7 mouse cellular contexts compared by ENCODE assay signal in genomic region chr3:113630564-113630963, GRCm38 (mm10). TPM values are rescaled to one million over a fixed set of nuclear protein-coding genes. Genes with fewer than 3 reads are reported as not detected.
DNase-seq lines count a peak whose midpoint lies in the region; ATAC-seq and TF ChIP-seq lines count a peak whose summit lies in the region.

No protein-coding gene starts in this region.

- peak overlapping the region; percentile 90 for H3K4me3 ChIP-seq in brown adipose tissue, adult 24 weeks (ENCODE audit: insufficient read depth, low read depth, low read length)
- peak overlapping the region; percentile 81 for H3K4me3 ChIP-seq in heart, embryonic 15.5 days
- peak overlapping the region; percentile 80 for H3K4me3 ChIP-seq in liver, postnatal 0 days (ENCODE audit: low read depth, low read length)
- H3K4me3 ChIP-seq in stomach, embryonic 16.5 days (replicated peaks; ENCODE audit: low read length) = peak overlapping the region; percentile 89

- peak; percentile 35 for DNase-seq in thymus, postnatal 0 days (ENCODE audit: low spot score)
- no peak for DNase-seq in thymus, postnatal 36 days
- DNase-seq in liver, postnatal 0 days = no peak
- DNase-seq in right cerebral cortex, postnatal 36 days (ENCODE audit: low spot score in 2 of 2) = no peak

- H3K9ac ChIP-seq in heart, embryonic 15.5 days = peak overlapping the region; percentile 85
- H3K9ac ChIP-seq in liver, postnatal 0 days (replicated peaks) = peak overlapping the region; percentile 78
- H3K9ac ChIP-seq in stomach, embryonic 16.5 days (ENCODE audit: low read length) = peak overlapping the region; percentile 95

- no peak for ATAC-seq in heart, embryonic 15.5 days (replicated peaks; ENCODE audit: insufficient number of reproducible peaks, insufficient read depth, low FRiP score, low read depth)
- ATAC-seq in liver, postnatal 0 days = no peak
- ATAC-seq in stomach, embryonic 16.5 days (ENCODE audit: insufficient read depth, low FRiP score) = no peak

- WGBS in heart, embryonic 15.5 days = 9% methylated on average over 13 of the region's 13 CpGs
- 7% methylated on average over 13 of the region's 13 CpGs for WGBS in liver, postnatal 0 days (ENCODE audit: insufficient replicate concordance)
- WGBS in stomach, embryonic 16.5 days = 4% methylated on average over 13 of the region's 13 CpGs

- H3K27me3 ChIP-seq in heart, embryonic 15.5 days = no peaks in the 10 kb centered on the region
- H3K27me3 ChIP-seq in liver, postnatal 0 days (ENCODE audit: insufficient read depth, low read length) = no peaks in the 10 kb centered on the region
- H3K27me3 ChIP-seq in stomach, embryonic 16.5 days (ENCODE audit: control insufficient read depth, insufficient read depth, low read length) = no peaks in the 10 kb centered on the region

- no peaks in the 10 kb centered on the region for H3K36me3 ChIP-seq in heart, embryonic 15.5 days
- H3K36me3 ChIP-seq in liver, postnatal 0 days (replicated peaks; ENCODE audit: insufficient read depth, low read length) = peaks cover 15% of the 10 kb centered on the region
- H3K36me3 ChIP-seq in stomach, embryonic 16.5 days (ENCODE audit: control insufficient read depth, insufficient read depth, low read length) = no peaks in the 10 kb centered on the region

- no peaks in the 10 kb centered on the region; the same call in 1 of the 2 replicates for H3K4me1 ChIP-seq in brown adipose tissue, adult 24 weeks (ENCODE audit: control insufficient read depth, insufficient read depth, insufficient read length, low read length)
- peaks cover 11% of the 10 kb centered on the region; the same call in 1 of the 2 replicates for H3K4me1 ChIP-seq in heart, embryonic 15.5 days (replicated peaks)
- peaks cover 14% of the 10 kb centered on the region for H3K4me1 ChIP-seq in liver, postnatal 0 days (ENCODE audit: insufficient read depth)
- H3K4me1 ChIP-seq in stomach, embryonic 16.5 days (ENCODE audit: control insufficient read depth, insufficient read depth, low read length) = peaks cover 4% of the 10 kb centered on the region

- no peaks in the 10 kb centered on the region for H3K9me3 ChIP-seq in heart, embryonic 15.5 days (replicated peaks)
- H3K9me3 ChIP-seq in liver, postnatal 0 days (ENCODE audit: low read length) = no peaks in the 10 kb centered on the region
- H3K9me3 ChIP-seq in stomach, embryonic 16.5 days (replicated peaks; ENCODE audit: control insufficient read depth, low read length) = no peaks in the 10 kb centered on the region

- TF ChIP-seq EP300 in liver, postnatal 0 days (IDR thresholded peaks at IDR 0.05; ENCODE audit: low read depth) = no peak

- H3K27ac ChIP-seq in brown adipose tissue, adult 24 weeks (replicated peaks; ENCODE audit: low read depth, low read length) = peak overlapping the region; percentile 68
- H3K27ac ChIP-seq in heart, embryonic 15.5 days = peak overlapping the region; percentile 100
- H3K27ac ChIP-seq in liver, postnatal 0 days (ENCODE audit: low read depth) = peak overlapping the region; percentile 99
- peak overlapping the region; percentile 100 for H3K27ac ChIP-seq in stomach, embryonic 16.5 days (ENCODE audit: low read length)

- TF ChIP-seq CTCF in liver, postnatal 0 days (IDR thresholded peaks at IDR 0.05; ENCODE audit: low read depth) = no peak

- H3K4me2 ChIP-seq in heart, embryonic 15.5 days = peak overlapping the region; percentile 77
- H3K4me2 ChIP-seq in liver, postnatal 0 days (ENCODE audit: low read depth, low read length) = peak overlapping the region; percentile 84
- H3K4me2 ChIP-seq in stomach, embryonic 16.5 days (ENCODE audit: low read depth, low read length) = peak overlapping the region; percentile 84

RNA-seq across cellular contexts. Expression of gene Rnpc3, which starts 0.6 kb away (rescaled TPM):
- 56.9 and 57.0 TPM in 2 replicates for polyA plus RNA-seq in thymus, postnatal 0 days (2015; fragmentation: Nextera tagmentation; extraction: Ambion mirVana)
- 8.8 and 12.2 TPM in 2 replicates for polyA plus RNA-seq in brown adipose tissue, adult 24 weeks (2012; ENCODE audit: insufficient read depth, insufficient read length, missing spikeins)
- 21.2 and 25.5 TPM in 2 replicates for polyA plus RNA-seq in heart, embryonic 15.5 days (2015; fragmentation: Nextera tagmentation; extraction: Ambion mirVana)
- polyA plus RNA-seq in liver, postnatal 0 days (2015; fragmentation: Nextera tagmentation; extraction: Ambion mirVana) = 15.7 and 16.9 TPM in 2 replicates
- 28.3 and 32.8 TPM in 2 replicates for polyA plus RNA-seq in stomach, embryonic 16.5 days (2015; fragmentation: Nextera tagmentation; extraction: Ambion mirVana)

RNA-seq across cellular contexts. Expression of gene Amy1, which starts 24.1 kb away (rescaled TPM):
- polyA plus RNA-seq in thymus, postnatal 0 days (2015; fragmentation: Nextera tagmentation; extraction: Ambion mirVana) = 0.53 and 0.76 TPM in 2 replicates
- 260 and 343 TPM in 2 replicates for polyA plus RNA-seq in brown adipose tissue, adult 24 weeks (2012; ENCODE audit: insufficient read depth, insufficient read length, missing spikeins)
- polyA plus RNA-seq in heart, embryonic 15.5 days (2015; fragmentation: Nextera tagmentation; extraction: Ambion mirVana) = 0.79 and 1.4 TPM in 2 replicates
- polyA plus RNA-seq in liver, postnatal 0 days (2015; fragmentation: Nextera tagmentation; extraction: Ambion mirVana) = 165 and 175 TPM in 2 replicates
- polyA plus RNA-seq in stomach, embryonic 16.5 days (2015; fragmentation: Nextera tagmentation; extraction: Ambion mirVana) = 3.4 and 7.9 TPM in 2 replicates

Comparison
In these comparisons a context has a peak if more than half of its experiments do, and no peak if none do; other contexts are left out.
1. RNA of gene Amy1, which starts 24.1 kb away (polyA plus RNA-seq): 260 to 343 TPM in brown adipose tissue, adult 24 weeks and 165 to 175 TPM in liver, postnatal 0 days; 3.4 to 7.9 TPM in stomach, embryonic 16.5 days, 0.79 to 1.4 TPM in heart, embryonic 15.5 days and 0.53 to 0.76 TPM in thymus, postnatal 0 days; every median in the first group is over 10 times any median in the second.
2. Peak in every context shown above with its lines, with median percentiles within 50 percentile points of each other: H3K27ac ChIP-seq, H3K4me3 ChIP-seq, H3K4me2 ChIP-seq and H3K9ac ChIP-seq.